Mouse (Mus musculus) stomach, embryonic 16.5 days (tissue): ENCODE data around the gene Fgf3. TPM values are rescaled to one million over a fixed set of nuclear protein-coding genes. Genes with fewer than 3 reads are reported as not detected.

ENCODE experiments used
- ATAC-seq: fragments of 200-750 bp; cut with Nextera tagmentation; 2 replicates; pipeline ENCODE4 v1.8.0; 2017; ENCODE audit warnings: moderate number of reproducible peaks, moderate TSS enrichment; ENCODE audit not compliant: insufficient read depth, low FRiP score
- H3K27ac ChIP-seq: fragments of 300-500 bp; sonication (generic); 2 replicates; pipeline ENCODE4 v1.5.1; 2014; ENCODE audit warnings: low read length
- H3K27me3 ChIP-seq: fragments of 300-500 bp; sonication (generic); 2 replicates; pipeline ENCODE4 v1.6.1; 2014; ENCODE audit warnings: low read length, control low read depth, mixed read lengths; ENCODE audit not compliant: control insufficient read depth, insufficient read depth
- H3K36me3 ChIP-seq: fragments of 300-500 bp; sonication (generic); 2 replicates; pipeline ENCODE4 v1.6.1; 2014; ENCODE audit warnings: low read length; ENCODE audit not compliant: control insufficient read depth, insufficient read depth
- H3K4me1 ChIP-seq: fragments of 300-500 bp; sonication (generic); 2 replicates; pipeline ENCODE4 v1.6.1; 2014; ENCODE audit warnings: low read length, control low read depth, mixed read lengths; ENCODE audit not compliant: control insufficient read depth, insufficient read depth
- H3K4me2 ChIP-seq: fragments of 300-500 bp; sonication (generic); 2 replicates; pipeline ENCODE4 v1.6.1; 2014; ENCODE audit warnings: low read depth, low read length, mixed read lengths
- H3K4me3 ChIP-seq: fragments of 300-500 bp; sonication (generic); replicated peaks from 2 replicates; pipeline ENCODE4 v1.5.1; 2014; ENCODE audit warnings: mild to moderate bottlenecking, low read length
- H3K9ac ChIP-seq: fragments of 300-500 bp; sonication (generic); 2 replicates; pipeline ENCODE4 v1.6.1; 2014; ENCODE audit warnings: low read length
- H3K9me3 ChIP-seq: fragments of 300-500 bp; sonication (generic); replicated peaks from 2 replicates; pipeline ENCODE4 v1.6.1; 2016; ENCODE audit warnings: low read length, control low read depth; ENCODE audit not compliant: control insufficient read depth
- WGBS: fragments of 180-500 bp; shearing (Covaris S2); extraction: QIAGEN DNeasy Blood & Tissue Kit; methylation state at CpG from one replicate; pipeline ENCODE4 v1.1.7; 2014; 5-methylcytosine and 5-hydroxymethylcytosine counted together
- polyA plus RNA-seq: library from polyadenylated mRNA; unstranded; fragments of >200 nt; fragmentation: Nextera tagmentation; extraction: Ambion mirVana; gene quantifications from 2 replicates; pipeline ENCODE4 v1.2.1, GENCODE M21; 2015

The Fgf3 gene
- polyA plus RNA-seq, 1 experiment from 2014 or later = not detected

GRCm38 (mm10) chr7:144863196-144863595 is 25.3 kb downstream of the Fgf3 start:
- peaks cover 6% of the 10 kb centered on the region for H3K4me1 ChIP-seq
- no peak for ATAC-seq
- H3K4me3 ChIP-seq = no peak overlapping the region
- peaks cover 79% of the 10 kb centered on the region for H3K27me3 ChIP-seq
- 2% methylated on average over 11 of the region's 11 CpGs for WGBS
- no peaks in the 10 kb centered on the region for H3K9me3 ChIP-seq
- no peak overlapping the region for H3K9ac ChIP-seq
- H3K36me3 ChIP-seq = no peaks in the 10 kb centered on the region
- H3K27ac ChIP-seq = no peak overlapping the region
- H3K4me2 ChIP-seq = no peak overlapping the region

DNA sequence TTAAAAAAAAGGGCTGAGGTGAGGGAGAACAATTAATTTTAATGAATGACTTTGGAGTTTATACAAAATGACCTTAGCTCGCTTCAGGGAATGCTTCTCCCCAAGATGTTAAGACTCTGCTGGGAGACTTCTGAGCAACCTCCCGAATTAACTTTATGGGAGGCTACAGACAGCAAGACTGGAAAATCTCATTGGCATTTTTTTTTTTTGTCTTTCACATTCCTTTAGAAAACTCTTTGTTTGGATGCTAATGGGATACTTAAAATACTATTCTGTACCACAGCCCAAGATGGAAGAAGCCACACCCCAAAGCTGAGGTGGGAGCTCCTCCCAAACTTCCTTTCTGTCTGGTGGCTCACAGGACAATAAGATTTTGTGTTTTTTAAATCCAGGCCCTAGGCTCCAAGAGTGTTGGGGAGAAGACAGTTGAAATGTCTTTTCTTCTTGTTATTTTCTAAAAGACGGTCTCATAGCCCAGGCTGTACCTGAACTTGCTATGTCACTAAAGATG is 26.3 kb downstream of the Fgf3 start:
- Histone ChIP-seq H3K27me3 (peaks cover 74% of the 10 kb centered on the region), H3K4me2 (no peak overlapping the region), H3K9me3 (no peaks in the 10 kb centered on the region), H3K9ac (no peak overlapping the region), H3K36me3 (no peaks in the 10 kb centered on the region), H3K4me1 (peaks cover 6% of the 10 kb centered on the region), H3K27ac (no peak overlapping the region), H3K4me3 (no peak overlapping the region)
- 42% methylated on average over 3 of the region's 3 CpGs for WGBS
- no peak for ATAC-seq

GRCm38 (mm10) chr7:144867161-144867560 is 29.3 kb downstream of the Fgf3 start:
- peaks cover 45% of the 10 kb centered on the region for H3K27me3 ChIP-seq
- no peak overlapping the region for H3K4me3 ChIP-seq
- H3K27ac ChIP-seq = no peak overlapping the region
- ATAC-seq = no peak
- H3K9me3 ChIP-seq = no peaks in the 10 kb centered on the region
- no peak overlapping the region for H3K9ac ChIP-seq
- H3K4me1 ChIP-seq = no peaks in the 10 kb centered on the region
- H3K36me3 ChIP-seq = no peaks in the 10 kb centered on the region
- 50% methylated on average over 4 of the region's 4 CpGs for WGBS
- no peak overlapping the region for H3K4me2 ChIP-seq

DNA sequence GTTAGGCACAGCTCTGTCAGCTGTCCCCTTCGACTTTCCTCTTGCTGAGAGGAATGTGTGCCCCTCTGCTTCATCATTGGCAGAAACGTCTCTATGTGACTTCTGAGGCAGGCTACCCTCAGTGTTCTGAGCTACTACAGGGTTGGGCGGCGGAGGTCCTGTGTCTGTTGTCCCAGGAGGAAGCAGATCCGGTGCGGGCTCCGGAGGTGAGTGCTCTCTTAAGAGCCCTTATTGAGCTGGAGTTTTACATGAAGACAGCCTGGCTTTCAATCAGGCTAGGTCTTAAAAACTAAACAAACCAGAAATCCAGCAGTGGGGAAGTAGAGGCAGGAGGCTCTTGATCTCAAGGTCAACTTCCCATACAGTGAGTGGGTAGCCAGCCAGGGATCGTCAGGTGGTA is 29.7 kb downstream of the Fgf3 start:
- H3K27me3 ChIP-seq = peaks cover 40% of the 10 kb centered on the region
- 74% methylated on average over 8 of the region's 8 CpGs for WGBS
- H3K36me3 ChIP-seq = no peaks in the 10 kb centered on the region

DNA sequence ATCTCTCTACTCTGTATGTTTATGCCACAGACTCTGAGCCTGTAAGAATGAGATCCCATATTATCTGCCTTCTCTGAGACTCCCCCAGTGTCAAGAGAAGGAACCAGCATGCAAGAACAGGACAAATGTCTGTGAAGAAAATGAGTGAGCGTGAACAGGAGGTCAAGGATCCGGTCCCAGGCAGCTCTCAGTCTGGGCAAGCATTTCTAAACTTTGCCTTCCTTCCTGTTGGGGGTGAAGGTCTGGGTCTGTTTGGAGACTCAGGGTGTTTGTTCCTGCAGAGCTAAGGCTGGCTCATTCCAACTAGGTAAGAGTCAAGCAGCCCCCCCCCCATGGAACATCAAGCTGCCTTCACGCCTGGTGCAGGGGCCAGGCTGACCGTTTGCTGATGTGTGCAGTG is 34.5 kb downstream of the Fgf3 start:
- Histone ChIP-seq H3K4me3 (no peak overlapping the region), H3K9me3 (no peaks in the 10 kb centered on the region), H3K4me2 (no peak overlapping the region), H3K9ac (no peak overlapping the region), H3K27me3 (0 out of 2 replicates have a peak, but pooled peaks cover 4% of the 10 kb centered on the region), H3K27ac (no peak overlapping the region), H3K36me3 (no peaks in the 10 kb centered on the region), H3K4me1 (no peaks in the 10 kb centered on the region)
- no peak for ATAC-seq
- 61% methylated on average over 4 of the region's 4 CpGs for WGBS

More for the DNA sequence above, 29.7 kb downstream of the Fgf3 start:
- Histone ChIP-seq H3K4me1 (no peaks in the 10 kb centered on the region), H3K9ac (no peak overlapping the region), H3K27ac (no peak overlapping the region), H3K9me3 (no peaks in the 10 kb centered on the region), H3K4me3 (no peak overlapping the region), H3K4me2 (no peak overlapping the region)
- ATAC-seq = no peak

GRCm38 (mm10) chr7:144873160-144873559 is 35.3 kb downstream of the Fgf3 start:
- Histone ChIP-seq H3K4me3 (no peak overlapping the region), H3K9me3 (no peaks in the 10 kb centered on the region), H3K9ac (no peak overlapping the region), H3K27me3 (no peaks in the 10 kb centered on the region), H3K4me1 (no peaks in the 10 kb centered on the region), H3K4me2 (no peak overlapping the region), H3K36me3 (no peaks in the 10 kb centered on the region), H3K27ac (no peak overlapping the region)
- ATAC-seq = no peak
- WGBS = 78% methylated on average over 4 of the region's 4 CpGs

- Histone ChIP-seq H3K36me3 (no peaks in the 10 kb centered on the region), H3K4me1 (no peaks in the 10 kb centered on the region), H3K9me3 (no peaks in the 10 kb centered on the region), H3K4me2 (no peak overlapping the region), H3K9ac (no peak overlapping the region), H3K27ac (no peak overlapping the region), H3K4me3 (no peak overlapping the region), H3K27me3 (no peaks in the 10 kb centered on the region)
- WGBS = 68% methylated on average over 4 of the region's 4 CpGs
- ATAC-seq = no peak
Measured at GRCm38 (mm10) chr7:144874226-144874625, 36.3 kb downstream of the Fgf3 start.

GRCm38 (mm10) chr7:144878401-144878800 is 40.5 kb downstream of the Fgf3 start:
- Histone ChIP-seq H3K4me1 (no peaks in the 10 kb centered on the region), H3K4me2 (no peak overlapping the region), H3K27me3 (no peaks in the 10 kb centered on the region), H3K36me3 (no peaks in the 10 kb centered on the region), H3K9ac (no peak overlapping the region), H3K4me3 (no peak overlapping the region), H3K9me3 (no peaks in the 10 kb centered on the region), H3K27ac (no peak overlapping the region)
- 72% methylated on average over 1 of the region's 1 CpGs for WGBS
- no peak for ATAC-seq

GRCm38 (mm10) chr7:144883106-144883505 is 45.2 kb downstream of the Fgf3 start:
- no peak overlapping the region for H3K27ac ChIP-seq
- ATAC-seq = no peak; the same call in 1 of the 2 replicates
- no peak overlapping the region for H3K4me2 ChIP-seq
- no peaks in the 10 kb centered on the region for H3K4me1 ChIP-seq
- 0 out of 2 replicates have a peak, but pooled peaks cover 3% of the 10 kb centered on the region for H3K9me3 ChIP-seq
- 28% methylated on average over 2 of the region's 2 CpGs for WGBS
- no peak overlapping the region for H3K9ac ChIP-seq
- H3K4me3 ChIP-seq = no peak overlapping the region
- H3K36me3 ChIP-seq = no peaks in the 10 kb centered on the region
- H3K27me3 ChIP-seq = no peaks in the 10 kb centered on the region
